Mouse (Mus musculus) MEL (cell line): ENCODE results near the gene Itgb3.

ENCODE experiments used
- CHD2 ChIP-seq: IDR thresholded peaks from 2 replicates; pipeline ENCODE4 v1.6.1; 2011; ENCODE audit warnings: low read length, improper control_type of control experiment
- CTCF ChIP-seq, 3 experiments: IDR thresholded peaks in 2 of 3; conservative IDR thresholded peaks in 1 of 3; 2 replicates each; pipeline ENCODE4 v1.5.1; 2011 to 2012; ENCODE audit warnings: low read length in 3 of 3, low read depth in 2 of 3, mild to moderate bottlenecking in 2 of 3, improper control_type of control experiment in 1 of 3, inconsistent platforms in 1 of 3, mixed read lengths in 1 of 3, moderate library complexity in 1 of 3; ENCODE audit not compliant: control insufficient read depth in 1 of 3, insufficient read depth in 1 of 3, poor library complexity in 1 of 3, severe bottlenecking in 1 of 3
- ETS1 ChIP-seq: IDR thresholded peaks from 2 replicates; pipeline ENCODE4 v1.6.1; 2012; ENCODE audit warnings: low read depth, mild to moderate bottlenecking, inconsistent platforms, low read length, improper control_type of control experiment, moderate library complexity
- GATA1 ChIP-seq: IDR thresholded peaks from 2 replicates; pipeline ENCODE4 v1.6.1; 2011; ENCODE audit warnings: low read depth, low read length, improper control_type of control experiment
- MAFK ChIP-seq: IDR thresholded peaks from 2 replicates; pipeline ENCODE4 v1.6.1; 2011; ENCODE audit warnings: low read depth, mild to moderate bottlenecking, low read length, improper control_type of control experiment, borderline replicate concordance
- SIN3A ChIP-seq: IDR thresholded peaks from 2 replicates; pipeline ENCODE4 v1.6.1; 2012; ENCODE audit warnings: low read length, improper control_type of control experiment, inconsistent platforms
- TCF12 ChIP-seq: IDR thresholded peaks from 2 replicates; pipeline ENCODE4 v1.6.1; 2014; ENCODE audit warnings: low read depth, mild to moderate bottlenecking, inconsistent platforms, low read length, improper control_type of control experiment, moderate library complexity
- USF2 ChIP-seq, 2 experiments: IDR thresholded peaks; 2 replicates each; pipeline ENCODE4 v1.6.1; 2011 to 2012; ENCODE audit warnings: improper control_type of control experiment in 2 of 2, low read length in 2 of 2, borderline replicate concordance in 1 of 2, inconsistent platforms in 1 of 2, low read depth in 1 of 2, mild to moderate bottlenecking in 1 of 2; ENCODE audit not compliant: insufficient read depth in 1 of 2

DNA sequence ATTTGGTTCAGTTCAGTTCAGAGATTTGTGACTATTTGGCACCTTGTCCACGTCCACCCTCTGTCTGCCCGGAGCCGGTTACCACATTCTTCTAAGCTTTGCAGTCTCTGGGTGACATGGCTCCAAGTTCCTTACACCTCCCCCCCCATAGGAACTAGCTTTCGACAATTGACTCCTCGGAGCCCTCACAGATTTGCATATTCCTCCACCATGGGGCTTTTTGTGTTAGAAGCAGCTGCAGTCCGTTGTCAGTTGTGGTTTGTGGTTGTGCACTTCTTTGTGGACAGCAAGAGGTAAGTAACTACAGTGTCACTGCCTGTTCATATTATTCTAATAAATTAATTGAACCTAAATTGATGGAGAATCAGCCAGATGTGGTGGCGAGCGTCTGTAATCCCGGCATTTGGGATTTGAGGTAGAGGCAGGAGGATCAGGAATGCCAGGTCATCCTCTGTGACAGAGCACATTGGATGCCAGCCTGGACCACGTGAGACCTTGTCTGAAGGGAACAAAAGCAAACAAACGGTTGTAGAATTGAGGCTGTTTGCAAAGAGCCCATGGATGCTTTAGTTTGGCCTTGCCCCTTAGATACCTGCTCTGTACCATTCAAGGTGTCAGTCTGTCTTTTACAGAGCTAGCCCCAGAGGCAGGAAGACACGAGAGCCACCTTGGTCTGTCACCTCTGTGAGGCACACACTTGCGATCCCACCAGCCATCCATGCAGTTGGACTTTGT is 25.0 kb upstream of the Itgb3 start:
- TF ChIP-seq CHD2 (no peak), ETS1 (no peak), CTCF (IDR thresholded peaks at IDR 0.05 in 2 of 3, conservative IDR thresholded peaks at IDR 0.05 in 1 of 3; ENCODE audit: control insufficient read depth in 1 of 3, insufficient read depth in 1 of 3, low read depth in 2 of 3, low read length in 3 of 3, poor library complexity in 1 of 3, severe bottlenecking in 1 of 3) (no peak), MAFK (no peak), GATA1 (no peak), SIN3A (no peak), USF2 (IDR thresholded peaks at IDR 0.05; ENCODE audit: borderline replicate concordance in 1 of 2, insufficient read depth in 1 of 2, low read depth in 1 of 2, low read length in 2 of 2) (no peak), TCF12 (no peak)
